In the genomic region with DNA sequence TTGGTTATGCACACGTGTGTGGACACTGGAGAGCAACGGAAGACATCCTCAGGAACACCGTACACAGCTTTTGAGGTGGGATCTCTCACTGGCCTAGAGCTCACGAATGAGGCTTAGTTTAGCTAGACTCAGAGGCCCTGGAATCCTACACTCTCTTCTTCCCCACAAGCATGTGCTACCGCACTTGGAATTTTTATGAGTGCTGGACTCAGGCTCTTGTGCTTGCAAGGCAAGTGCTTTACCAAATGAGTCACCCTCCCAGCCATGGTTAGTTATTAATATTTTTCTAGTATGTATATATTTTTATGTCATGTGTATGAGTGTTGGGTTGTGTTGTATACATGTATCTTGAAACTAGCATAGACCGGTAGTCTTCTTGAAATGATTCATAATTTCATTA, we compare ENCODE assay signal across 34 mouse cellular contexts. TPM values are rescaled to one million over a fixed set of nuclear protein-coding genes. Genes with fewer than 3 reads are reported as not detected.
A peak's percentile ranks its signal among the peaks of the same experiment; 100 is the strongest.
DNase-seq lines count a peak whose midpoint lies in the region; ATAC-seq and TF ChIP-seq lines count a peak whose summit lies in the region.
"Had no signal": no experiment of that assay in that cellular context is flagged by ENCODE, and none has a peak within 500 bp of the region (broad histone marks: within the 10 kb centered on the region; RNA-seq: fewer than 3 reads in every experiment).

No protein-coding gene starts in this region.

- TF ChIP-seq CTCF in C2C12 (IDR thresholded peaks at IDR 0.05; ENCODE audit: control insufficient read depth, insufficient read depth, insufficient read length) = no peak

- no peak overlapping the region for H3K4me3 ChIP-seq in C2C12 (ENCODE audit: insufficient read depth, poor library complexity, severe bottlenecking)
- H3K4me3 ChIP-seq in intestine, embryonic 15.5 days (replicated peaks) = no peak overlapping the region
- H3K4me3 ChIP-seq in lung, embryonic 15.5 days = no peak overlapping the region
- H3K4me3 ChIP-seq: embryonic facial prominence, embryonic 13.5 days; erythroblast, embryonic 14.5 days; forebrain, embryonic 12.5 days; heart, embryonic 10.5 days; heart, embryonic 15.5 days; layer of hippocampus, adult 2 months; liver, embryonic 12.5 days; megakaryocyte, embryonic 14.5 days; midbrain, embryonic 13.5 days; neural tube, embryonic 15.5 days had no signal

- no peaks in the 10 kb centered on the region for H3K36me3 ChIP-seq in C2C12 (ENCODE audit: control insufficient read depth, insufficient read depth)
- H3K36me3 ChIP-seq in intestine, embryonic 15.5 days = no peaks in the 10 kb centered on the region
- H3K36me3 ChIP-seq in lung, embryonic 15.5 days = no peaks in the 10 kb centered on the region
- H3K36me3 ChIP-seq: embryonic facial prominence, embryonic 13.5 days; forebrain, embryonic 12.5 days; G1E; heart, embryonic 10.5 days; heart, embryonic 15.5 days; liver, embryonic 12.5 days; midbrain, embryonic 13.5 days; neural tube, embryonic 15.5 days had no signal

- H3ac ChIP-seq in C2C12 (ENCODE audit: control insufficient read depth, insufficient read length, low read depth) = no peak overlapping the region

- peak; percentile 65 for ATAC-seq in intestine, embryonic 15.5 days
- no peak for ATAC-seq in lung, embryonic 15.5 days (ENCODE audit: borderline replicate concordance, extremely low read depth, low FRiP score, low TSS enrichment)
- ATAC-seq: forebrain, postnatal 0 days; liver, embryonic 12.5 days; liver, postnatal 0 days; midbrain, embryonic 13.5 days had no signal

- no peaks in the 10 kb centered on the region for H3K27me3 ChIP-seq in C2C12 (ENCODE audit: control insufficient read depth, insufficient read depth, insufficient read length)
- H3K27me3 ChIP-seq in intestine, embryonic 15.5 days (replicated peaks) = no peaks in the 10 kb centered on the region
- H3K27me3 ChIP-seq in lung, embryonic 15.5 days = no peaks in the 10 kb centered on the region
- H3K27me3 ChIP-seq: embryonic facial prominence, embryonic 13.5 days; forebrain, embryonic 12.5 days; heart, embryonic 15.5 days; liver, embryonic 12.5 days; midbrain, embryonic 13.5 days; neural tube, embryonic 15.5 days had no signal

- WGBS in intestine, embryonic 15.5 days = 74% methylated on average over 6 of the region's 6 CpGs
- WGBS in lung, embryonic 15.5 days = 67% methylated on average over 6 of the region's 6 CpGs

- no peak overlapping the region for H3K4me2 ChIP-seq in intestine, embryonic 15.5 days (replicated peaks)
- no peak overlapping the region for H3K4me2 ChIP-seq in lung, embryonic 15.5 days
- H3K4me2 ChIP-seq: embryonic facial prominence, embryonic 13.5 days; forebrain, embryonic 12.5 days; heart, embryonic 15.5 days; hindbrain, embryonic 14.5 days; liver, embryonic 12.5 days; midbrain, embryonic 13.5 days; neural tube, embryonic 15.5 days had no signal

- H3K9me3 ChIP-seq in intestine, embryonic 15.5 days = no peaks in the 10 kb centered on the region
- no peaks in the 10 kb centered on the region for H3K9me3 ChIP-seq in lung, embryonic 15.5 days
- H3K9me3 ChIP-seq: embryonic facial prominence, embryonic 13.5 days; forebrain, embryonic 12.5 days; G1E; heart, embryonic 10.5 days; heart, embryonic 15.5 days; liver, embryonic 12.5 days; megakaryocyte, embryonic 14.5 days; midbrain, embryonic 13.5 days; neural tube, embryonic 15.5 days had no signal

- 0 out of 2 replicates have a peak, but pooled peaks cover 2% of the 10 kb centered on the region for H3K4me1 ChIP-seq in intestine, embryonic 15.5 days (replicated peaks)
- peaks cover 24% of the 10 kb centered on the region for H3K4me1 ChIP-seq in lung, embryonic 15.5 days
- H3K4me1 ChIP-seq: embryonic facial prominence, embryonic 13.5 days; forebrain, embryonic 12.5 days; heart, embryonic 10.5 days; heart, embryonic 15.5 days; liver, embryonic 12.5 days; megakaryocyte, embryonic 14.5 days; midbrain, embryonic 13.5 days; neural tube, embryonic 15.5 days had no signal

- no peaks in the 10 kb centered on the region for H3K79me2 ChIP-seq in C2C12 (ENCODE audit: control insufficient read depth, insufficient read depth)

- H3K27ac ChIP-seq in intestine, embryonic 15.5 days = no peak overlapping the region
- peak overlapping the region; percentile 80 for H3K27ac ChIP-seq in lung, embryonic 15.5 days
- H3K27ac ChIP-seq: embryonic facial prominence, embryonic 13.5 days; forebrain, embryonic 12.5 days; heart, embryonic 10.5 days; heart, embryonic 15.5 days; hindbrain, embryonic 14.5 days; layer of hippocampus, adult 2 months; liver, embryonic 12.5 days; midbrain, embryonic 13.5 days; neural tube, embryonic 15.5 days had no signal

- peak; percentile 58 for DNase-seq in lung, postnatal 36 days
- no peak for DNase-seq in cerebellum, adult 11-12 months
- DNase-seq in natural killer cell, adult 2 months (ENCODE audit: low spot score in 2 of 2) = no peak
- no peak for DNase-seq in spleen, adult 12 weeks (ENCODE audit: low spot score)
- DNase-seq in ovary, adult 18-20 months (ENCODE audit: low spot score) = no peak
- DNase-seq: adrenal gland, postnatal 25 days; cerebellum, adult 18-20 months; cerebellum, postnatal 10 days; forebrain, postnatal 0 days; gastrocnemius, postnatal 10 days; heart, postnatal 4 days; kidney, adult 2 months; kidney, postnatal 36 days; left cerebral cortex, postnatal 4 days; liver, postnatal 0 days had no signal

- no peaks in the 10 kb centered on the region for H3K79me3 ChIP-seq in C2C12 (ENCODE audit: low read depth)

- H3K9ac ChIP-seq in intestine, embryonic 15.5 days = no peak overlapping the region
- no peak overlapping the region for H3K9ac ChIP-seq in lung, embryonic 15.5 days
- H3K9ac ChIP-seq: embryonic facial prominence, embryonic 13.5 days; forebrain, embryonic 12.5 days; forebrain, postnatal 0 days; heart, embryonic 15.5 days; hindbrain, embryonic 14.5 days; liver, embryonic 12.5 days; liver, postnatal 0 days; midbrain, embryonic 13.5 days; neural tube, embryonic 15.5 days had no signal

TF ChIP-seq in C2C12, 6 proteins besides CTCF, POLR2A, EP300 and RAD21:
- TF ChIP-seq CEBPB (IDR thresholded peaks at IDR 0.05; ENCODE audit: low read depth) = no peak
- peak; percentile 51 for TF ChIP-seq MYOD1 (IDR thresholded peaks at IDR 0.05; ENCODE audit: control insufficient read depth, insufficient read length, low read depth)
- peak; percentile 36 for TF ChIP-seq FOSL1 (IDR thresholded peaks at IDR 0.05; ENCODE audit: insufficient read depth, low read length, poor library complexity, severe bottlenecking)
- peak; percentile 87 for TF ChIP-seq MAX (IDR thresholded peaks at IDR 0.05)
TF ChIP-seq in C2C12: peak in this region for 3.

RNA-seq across cellular contexts. Expression of gene Krt23, which starts 21.0 kb away (rescaled TPM):
- polyA plus RNA-seq in C2C12 (2012; fragmentation: generic; extraction: Trizol) = not detected
- polyA plus RNA-seq in intestine, embryonic 15.5 days (2015; fragmentation: Nextera tagmentation; extraction: Ambion mirVana) = 12.2 and 13.1 TPM in 2 replicates
- polyA plus RNA-seq in lung, embryonic 15.5 days (2015; fragmentation: Nextera tagmentation; extraction: Ambion mirVana) = 3.9 and 5.1 TPM in 2 replicates
- polyA plus RNA-seq: erythroblast, embryonic 14.5 days; G1E; midbrain, embryonic 13.5 days had no signal

RNA-seq across cellular contexts. Expression of gene Krt20, which starts 34.0 kb away (rescaled TPM):
- not detected for polyA plus RNA-seq in C2C12 (2012; fragmentation: generic; extraction: Trizol)
- polyA plus RNA-seq in intestine, embryonic 15.5 days (2015; fragmentation: Nextera tagmentation; extraction: Ambion mirVana) = 64.3 and 72.9 TPM in 2 replicates
- polyA plus RNA-seq in lung, embryonic 15.5 days (2015; fragmentation: Nextera tagmentation; extraction: Ambion mirVana) = 0.29 and 0.39 TPM in 2 replicates
- polyA plus RNA-seq: erythroblast, embryonic 14.5 days; G1E; hindbrain, embryonic 14.5 days; midbrain, embryonic 13.5 days had no signal

RNA-seq across cellular contexts. Expression of gene Krt39, which starts 49.2 kb away (rescaled TPM):
- polyA plus RNA-seq in C2C12 (2012; fragmentation: generic; extraction: Trizol) = not detected
- not detected in 2 replicates for polyA plus RNA-seq in intestine, embryonic 15.5 days (2015; fragmentation: Nextera tagmentation; extraction: Ambion mirVana)
- polyA plus RNA-seq in lung, embryonic 15.5 days (2015; fragmentation: Nextera tagmentation; extraction: Ambion mirVana) = not detected in 2 replicates
- polyA plus RNA-seq: embryonic facial prominence, embryonic 13.5 days; erythroblast, embryonic 14.5 days; forebrain, embryonic 12.5 days; forebrain, postnatal 0 days; G1E; heart, embryonic 10.5 days; heart, embryonic 15.5 days; hindbrain, embryonic 14.5 days; kidney, adult 2 months; limb, embryonic 14.5 days; liver, embryonic 12.5 days; liver, postnatal 0 days; midbrain, embryonic 13.5 days; neural tube, embryonic 15.5 days; stomach, embryonic 14.5 days; thymus, postnatal 0 days had no signal

RNA-seq across cellular contexts. Expression of gene Krt12, which starts 49.9 kb away (rescaled TPM):
- not detected for polyA plus RNA-seq in C2C12 (2012; fragmentation: generic; extraction: Trizol)
- polyA plus RNA-seq in intestine, embryonic 15.5 days (2015; fragmentation: Nextera tagmentation; extraction: Ambion mirVana) = not detected in 2 replicates
- 0.07 TPM in 1 of 2 replicates, not detected in the other for polyA plus RNA-seq in lung, embryonic 15.5 days (2015; fragmentation: Nextera tagmentation; extraction: Ambion mirVana)
- polyA plus RNA-seq: embryonic facial prominence, embryonic 13.5 days; erythroblast, embryonic 14.5 days; forebrain, embryonic 12.5 days; G1E; heart, embryonic 10.5 days; heart, embryonic 15.5 days; hindbrain, embryonic 14.5 days; kidney, adult 2 months; liver, postnatal 0 days; stomach, embryonic 14.5 days; testis, adult 2 months had no signal

Comparison
In these comparisons a context has a peak if more than half of its experiments do, and no peak if none do; other contexts are left out.
1. RNA of gene Krt20, which starts 34.0 kb away (polyA plus RNA-seq): 64.3 to 72.9 TPM in intestine, embryonic 15.5 days; 0.29 to 0.39 TPM in lung, embryonic 15.5 days and not detected in C2C12 (single experiment); every median in the first group is over 10 times any median in the second.